Mouse (Mus musculus): ENCODE measurements at regions not wholly inside any gene's neighbourhood (a gene's known extent, or its start where the extent isn't known, plus 50 kb on each side); places are given as distances from the start of the nearest gene placed in this dataset.

DNA sequence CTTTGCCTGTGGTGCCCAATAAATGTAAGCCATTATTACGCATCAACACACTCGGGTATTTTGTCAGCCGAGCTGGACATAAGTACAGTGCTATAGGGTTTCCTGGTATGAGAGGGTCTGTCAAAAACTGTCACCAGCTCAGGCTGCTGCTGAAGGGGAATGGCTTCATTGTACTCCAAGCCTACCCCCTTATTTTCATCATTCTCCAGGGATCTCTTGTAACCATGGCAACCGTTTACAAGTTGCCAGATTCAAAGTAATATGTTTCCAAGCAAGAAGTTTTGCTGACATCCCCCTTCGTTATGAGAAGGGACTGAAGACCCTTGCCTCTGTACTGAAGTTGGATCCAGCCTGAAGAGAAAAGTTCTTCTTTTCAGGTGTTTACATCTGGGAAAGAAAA lies 410.3 kb upstream of the Kdm8 start:
- DNase-seq: no peak

DNA sequence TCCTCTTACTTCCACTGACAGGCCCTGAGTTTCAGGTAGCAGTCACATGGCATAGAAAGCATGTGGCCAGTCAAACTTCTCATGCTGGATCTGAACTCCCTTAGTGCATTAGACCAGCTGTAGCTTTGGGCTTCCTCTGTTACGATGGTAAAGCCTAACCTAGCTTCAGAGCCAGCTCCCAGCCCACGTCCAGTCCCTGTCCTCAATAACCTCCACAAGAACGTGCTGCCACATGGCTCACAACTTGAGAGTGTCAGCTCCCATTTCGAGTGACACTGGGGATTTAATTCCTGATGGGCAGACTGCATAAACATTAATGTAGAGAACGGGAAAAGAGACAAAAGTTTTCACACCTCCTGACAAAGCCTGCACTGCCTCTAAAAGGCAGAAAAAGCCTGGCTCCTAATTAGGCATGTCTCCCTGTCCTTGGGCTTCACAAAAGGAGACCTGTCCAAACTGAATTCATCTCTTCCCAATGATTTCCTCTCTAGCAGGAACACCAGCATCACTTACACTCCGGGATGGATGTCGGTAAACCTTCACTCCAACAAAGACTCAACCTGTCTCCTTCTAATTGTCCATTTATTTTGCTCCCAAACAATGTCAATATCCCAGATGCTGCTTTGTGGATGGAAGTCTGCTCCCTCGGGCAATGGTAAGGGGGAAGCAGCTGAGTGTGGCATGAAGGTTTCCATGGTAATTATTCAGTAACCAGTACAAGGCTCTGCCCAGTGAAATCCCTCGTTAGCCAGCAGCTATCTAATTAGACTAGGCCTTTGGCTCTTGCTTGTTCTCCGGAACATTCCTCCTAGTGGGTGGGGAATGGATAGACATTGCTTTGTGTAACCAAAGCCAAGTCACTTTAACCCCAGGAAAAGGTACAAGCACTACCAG lies 408.1 kb upstream of the Kdm8 start:
- no peak for DNase-seq

DNA sequence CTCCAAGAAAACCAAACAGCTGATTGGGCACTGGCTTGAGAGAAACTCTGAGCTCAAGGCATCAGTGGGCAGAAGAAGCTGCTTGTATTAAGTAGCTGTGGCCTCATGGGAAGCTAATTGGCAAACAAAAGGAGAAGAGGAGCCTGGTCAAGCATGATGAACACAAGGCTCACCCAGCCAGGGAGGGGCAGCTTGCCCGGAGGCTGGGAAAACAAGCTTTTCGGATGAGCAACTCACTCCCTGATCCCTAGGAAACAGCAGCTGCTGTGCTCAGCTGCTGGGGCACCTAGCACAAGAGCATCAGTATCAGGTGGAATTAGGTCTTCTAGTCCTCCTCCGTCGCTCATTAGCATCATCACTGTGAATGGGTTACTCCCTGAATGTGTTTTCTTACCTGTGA lies 405.6 kb upstream of the Kdm8 start:
- no peak for DNase-seq

DNA sequence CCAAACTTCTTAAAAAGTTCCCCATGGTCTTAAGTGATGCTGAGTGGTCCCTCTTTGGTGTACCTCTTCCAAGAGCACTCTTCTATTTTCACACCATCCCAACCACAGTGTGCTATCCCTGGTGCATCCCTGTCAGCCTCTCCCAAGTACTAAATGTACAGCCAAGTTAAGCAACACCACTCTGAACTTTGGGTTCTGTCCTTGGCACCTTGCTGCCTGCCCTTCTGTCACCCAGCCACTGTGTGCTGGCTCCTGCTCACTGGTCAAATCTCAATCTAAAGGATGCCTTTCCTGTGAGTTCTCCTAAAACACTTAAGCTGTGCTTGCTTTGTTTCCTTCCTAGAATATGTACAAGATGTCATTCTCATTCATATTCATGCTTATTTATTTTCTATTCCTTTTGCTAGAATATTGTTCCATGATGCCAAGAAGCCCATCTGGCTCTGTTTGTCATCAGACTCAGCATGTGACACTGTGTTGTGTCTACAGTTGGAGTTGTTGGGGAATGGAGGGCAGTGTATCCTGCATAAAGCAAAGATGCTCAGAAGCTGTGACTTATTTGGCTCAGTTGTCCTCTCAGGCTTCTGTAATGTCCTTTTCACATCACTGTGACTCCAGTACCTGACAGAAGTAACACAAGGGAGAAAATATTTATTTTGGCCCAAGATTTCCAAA lies 388.4 kb upstream of the Kdm8 start:
- DNase-seq: peak; percentile 4

DNA sequence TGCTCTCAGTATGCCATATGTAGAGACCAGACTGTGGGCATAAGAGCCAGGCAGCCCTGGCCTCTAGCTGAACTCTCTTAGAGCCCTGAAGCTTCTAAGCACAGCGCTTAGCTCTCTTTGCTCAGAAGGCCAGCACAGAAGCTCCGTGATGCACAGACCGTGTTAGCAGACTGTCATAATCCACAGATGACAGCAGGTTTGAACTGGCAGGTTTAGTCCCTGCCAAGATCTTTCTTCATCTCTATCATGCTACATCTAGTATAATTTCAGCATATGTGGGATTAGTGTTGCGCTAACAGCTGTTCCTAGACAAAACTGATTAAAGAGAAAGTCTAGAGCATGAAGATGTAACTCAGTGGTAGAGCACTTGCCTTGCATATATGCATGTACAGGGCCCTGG lies 342.0 kb upstream of the Kdm8 start:
- no peak for DNase-seq

DNA sequence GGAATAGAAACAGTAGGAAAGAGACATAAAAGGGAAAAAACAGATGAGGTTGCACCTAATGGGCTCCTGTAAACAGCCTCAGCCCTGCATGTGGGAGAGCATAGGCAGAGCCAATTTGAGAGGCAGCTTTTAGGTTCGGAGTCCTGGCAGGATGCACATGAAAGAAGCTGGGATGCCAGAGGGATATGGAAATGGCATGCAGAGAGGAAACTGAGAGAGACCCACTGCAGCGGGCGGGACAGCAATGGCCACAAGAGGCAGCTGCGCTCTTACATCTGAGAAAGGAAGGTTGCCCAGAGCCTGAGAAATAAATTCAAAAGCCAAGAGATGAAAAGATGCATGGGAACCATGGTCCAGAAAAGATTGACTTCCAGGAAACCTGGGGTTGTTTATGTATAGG lies 340.5 kb upstream of the Kdm8 start:
- no peak for DNase-seq

DNA sequence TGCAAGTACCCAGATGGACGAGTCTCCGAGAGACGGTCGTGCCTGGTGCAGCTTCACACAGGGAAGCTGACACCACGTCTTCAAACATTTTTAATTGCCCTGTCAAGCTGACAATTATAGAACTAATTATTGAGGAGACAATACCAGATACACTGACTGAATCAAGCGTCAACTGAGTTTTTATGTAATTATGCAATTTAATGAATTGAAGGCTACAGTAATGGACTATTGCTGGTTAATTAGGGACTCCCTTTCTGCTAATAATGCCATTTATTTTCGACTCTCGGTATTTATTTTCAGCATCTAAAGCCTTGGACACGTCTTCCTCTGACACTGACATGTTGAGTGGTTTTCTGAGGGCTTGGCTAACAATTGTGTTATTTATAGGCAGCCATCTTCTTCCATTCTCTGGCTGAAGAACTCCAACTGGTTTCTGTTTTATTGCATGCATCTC lies 331.6 kb upstream of the Kdm8 start:
- no peak for DNase-seq

DNA sequence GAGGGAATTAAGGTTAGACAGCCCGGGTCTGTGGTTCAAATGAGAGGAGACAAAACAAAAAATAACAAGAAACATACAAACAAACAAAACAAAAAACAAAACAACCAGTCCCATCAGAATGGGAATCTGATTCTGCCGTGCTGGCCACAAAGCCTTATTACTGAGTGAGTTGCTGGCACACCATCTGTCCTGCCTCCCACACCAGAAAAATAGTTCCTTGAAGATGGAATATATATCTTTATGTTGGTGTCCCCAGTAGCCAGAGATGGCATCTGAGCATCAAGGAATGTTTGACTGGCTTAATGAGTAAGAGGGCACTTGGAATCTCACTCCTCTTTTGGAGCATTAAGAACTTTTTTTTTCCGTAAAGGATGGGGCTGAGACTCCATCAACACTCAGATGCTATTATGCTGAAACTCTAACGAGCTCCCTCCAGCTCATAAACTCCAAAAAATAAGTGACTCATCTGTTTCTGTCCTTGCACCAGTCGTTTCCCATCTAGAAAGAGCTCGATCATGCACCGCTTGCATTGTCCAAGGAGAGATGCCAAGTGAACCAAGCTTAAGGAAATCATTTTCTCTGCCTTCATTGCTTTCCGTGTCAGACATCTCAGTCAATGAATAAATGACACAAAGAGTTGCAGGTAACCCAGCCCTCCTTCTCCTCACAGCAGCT lies 329.0 kb upstream of the Kdm8 start:
- DNase-seq: no peak

DNA sequence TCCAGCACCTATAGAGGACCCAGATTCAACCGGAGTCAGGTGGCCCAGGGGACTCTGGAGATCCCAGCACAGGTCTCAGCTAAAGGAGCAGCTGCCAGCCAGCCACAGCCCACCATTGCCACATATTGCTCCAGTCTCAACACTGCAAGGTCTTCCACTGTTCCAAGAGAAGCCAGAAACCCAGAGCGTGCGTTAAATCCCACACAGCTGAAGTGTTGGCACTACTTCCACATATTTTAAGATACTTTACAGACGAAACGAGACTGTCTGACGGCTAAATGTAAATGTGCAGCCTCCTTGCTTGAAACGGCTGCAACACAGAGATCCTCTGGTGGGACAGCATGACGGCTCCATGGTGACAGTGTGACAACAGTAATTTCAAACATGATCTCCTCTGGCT lies 327.3 kb upstream of the Kdm8 start:
- DNase-seq: no peak

DNA sequence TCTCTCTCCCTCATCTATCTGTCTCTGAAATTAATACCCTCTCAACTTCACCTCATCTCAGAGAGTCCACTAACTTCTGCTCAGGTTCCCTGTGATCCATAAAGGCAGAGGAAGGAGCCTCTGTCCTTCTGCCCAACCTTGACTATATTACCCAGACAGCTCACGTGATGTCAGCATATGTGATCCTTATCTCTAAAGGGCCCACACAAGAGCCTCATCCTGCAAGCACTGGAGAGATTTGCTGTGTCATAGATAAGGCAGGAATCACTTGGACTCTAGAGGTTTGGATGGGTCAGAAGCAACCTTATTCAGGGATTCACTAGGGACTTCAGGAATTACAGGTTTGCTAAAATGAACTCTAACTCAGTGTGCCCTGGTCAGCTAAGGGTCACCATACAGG lies 315.3 kb upstream of the Kdm8 start:
- DNase-seq: no peak

DNA sequence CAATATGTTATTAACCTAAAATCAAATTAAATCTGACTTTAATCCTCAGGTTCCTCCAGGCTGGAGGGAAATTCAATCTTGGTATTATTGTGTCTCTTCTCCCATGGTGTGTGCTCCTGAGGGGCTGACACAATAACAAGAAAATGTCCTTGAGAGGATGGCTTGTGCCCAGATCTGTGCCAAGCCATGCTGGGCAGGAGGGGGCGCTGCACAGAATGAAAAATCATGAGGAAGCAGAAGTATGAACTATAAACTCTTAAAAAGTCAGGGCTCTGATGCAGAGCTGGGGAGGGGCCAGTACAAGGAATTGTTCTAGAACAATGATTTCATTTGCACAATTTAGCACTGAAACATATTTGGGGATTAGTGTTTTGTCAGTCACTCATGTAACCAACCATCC lies 312.5 kb upstream of the Kdm8 start:
- no peak for DNase-seq

DNA sequence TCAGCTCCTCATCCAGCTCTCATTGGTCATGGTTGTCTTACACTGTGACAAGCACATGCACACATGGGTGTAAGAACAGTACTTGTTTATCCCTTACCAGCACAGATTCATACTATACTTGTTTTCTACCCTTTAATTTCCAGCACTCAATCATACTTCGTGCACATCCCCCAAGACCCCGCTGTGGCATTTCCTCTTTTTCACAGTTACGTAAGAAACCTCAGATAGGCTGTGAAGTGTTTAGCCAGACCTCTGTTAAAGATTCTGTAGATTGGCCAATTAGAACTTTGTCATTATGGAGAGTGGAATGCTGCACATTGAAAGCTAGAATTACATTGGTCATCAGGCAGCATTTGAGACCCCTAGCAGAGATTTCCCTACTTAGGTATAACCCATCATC lies 305.9 kb upstream of the Kdm8 start:
- DNase-seq: no peak

DNA sequence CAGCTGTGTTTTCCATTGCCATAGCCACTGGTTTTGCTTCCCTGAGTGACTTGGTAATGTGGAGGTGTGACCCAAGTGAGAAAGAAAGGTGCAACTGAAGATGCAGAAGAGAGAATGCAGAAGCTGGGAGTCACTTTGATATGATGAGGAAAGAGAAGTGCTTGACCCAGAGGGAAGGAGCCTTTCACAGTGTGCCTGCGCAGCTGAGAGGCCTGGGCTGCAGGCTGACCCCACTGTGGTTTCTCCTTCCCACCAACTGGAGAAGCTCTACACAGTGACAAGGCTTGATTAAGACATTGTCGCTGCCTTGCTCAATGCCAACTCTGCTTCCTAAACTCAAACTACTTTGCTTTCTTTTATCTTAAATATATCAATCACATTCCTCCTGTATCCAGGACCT lies 305.3 kb upstream of the Kdm8 start:
- no peak for DNase-seq

DNA sequence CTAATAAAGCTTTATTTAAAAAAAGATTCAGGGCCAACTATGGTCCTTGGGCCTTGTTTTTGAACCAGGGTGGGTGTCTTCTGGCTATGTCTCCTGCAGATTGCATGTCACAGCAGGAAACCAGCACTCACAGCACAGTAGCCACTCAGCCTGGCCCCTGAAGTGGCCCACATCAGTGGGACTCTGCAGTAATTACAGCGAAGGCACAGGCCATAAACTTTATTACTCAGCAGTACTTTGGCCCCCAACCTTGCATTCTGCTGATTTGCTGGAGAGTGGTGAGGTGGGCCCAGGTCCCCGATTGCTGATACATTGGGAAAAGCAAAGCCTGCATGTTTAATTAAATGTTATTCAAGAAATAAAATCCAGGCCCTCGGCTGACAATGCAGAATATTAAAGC lies 303.6 kb upstream of the Kdm8 start:
- no peak for DNase-seq

DNA sequence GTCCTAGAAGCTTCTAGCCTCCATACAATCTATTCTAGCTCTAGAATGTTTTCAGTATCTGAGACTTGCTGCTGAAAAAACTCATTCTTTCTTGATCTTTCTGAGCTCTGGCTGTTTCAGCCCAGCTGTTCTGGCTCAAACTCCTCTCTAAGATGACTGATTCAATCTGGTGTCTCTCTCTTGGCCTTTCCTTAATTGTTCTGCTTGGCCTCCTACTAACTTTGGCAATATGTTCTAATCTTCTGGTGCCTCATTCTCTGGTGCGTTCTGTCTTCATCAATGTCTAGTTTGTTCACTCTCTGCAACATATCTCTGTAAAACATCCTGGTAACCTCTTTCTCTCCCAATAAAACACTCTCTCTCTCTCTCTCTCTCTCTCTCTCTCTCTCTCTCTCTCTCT lies 302.6 kb upstream of the Kdm8 start:
- DNase-seq: no peak

DNA sequence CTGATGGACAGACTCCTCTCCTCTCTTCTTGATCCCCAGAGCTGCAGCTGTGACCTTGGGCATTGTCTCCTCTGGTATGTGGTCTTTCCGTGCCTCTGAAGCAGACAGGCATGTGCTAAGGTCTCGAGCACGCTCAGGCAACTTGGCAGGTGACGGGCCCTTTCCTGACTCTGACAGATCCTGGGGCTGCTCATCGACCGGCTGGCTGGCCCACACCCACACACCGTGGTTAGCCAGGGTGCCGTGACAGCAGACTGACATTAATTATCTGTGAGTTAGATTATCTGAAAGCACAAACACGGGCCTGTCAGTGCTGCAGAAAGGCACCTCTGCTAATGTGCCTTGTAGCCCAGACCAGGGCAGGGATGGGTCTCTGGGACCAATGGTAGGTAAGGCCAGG lies 298.5 kb upstream of the Kdm8 start:
- no peak for DNase-seq

DNA sequence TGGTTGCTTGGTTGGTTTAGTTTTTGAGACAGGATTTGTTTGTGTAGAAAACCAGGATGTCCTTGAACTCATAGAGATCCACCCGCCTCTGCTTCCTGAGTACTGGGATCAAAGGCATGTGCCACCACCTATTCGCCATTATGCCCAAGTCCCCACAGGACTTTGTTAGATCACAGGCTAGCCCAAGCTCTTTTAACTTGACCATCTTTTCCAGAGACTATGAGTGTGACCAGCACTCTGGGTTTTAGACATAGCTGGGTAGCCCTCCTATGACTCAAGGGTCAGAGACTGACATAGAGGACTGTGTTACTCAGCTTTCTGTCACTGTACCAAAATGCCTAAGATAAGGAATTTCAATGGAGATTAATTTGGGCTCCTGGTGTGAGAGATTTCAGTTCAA lies 295.3 kb upstream of the Kdm8 start:
- no peak for DNase-seq

DNA sequence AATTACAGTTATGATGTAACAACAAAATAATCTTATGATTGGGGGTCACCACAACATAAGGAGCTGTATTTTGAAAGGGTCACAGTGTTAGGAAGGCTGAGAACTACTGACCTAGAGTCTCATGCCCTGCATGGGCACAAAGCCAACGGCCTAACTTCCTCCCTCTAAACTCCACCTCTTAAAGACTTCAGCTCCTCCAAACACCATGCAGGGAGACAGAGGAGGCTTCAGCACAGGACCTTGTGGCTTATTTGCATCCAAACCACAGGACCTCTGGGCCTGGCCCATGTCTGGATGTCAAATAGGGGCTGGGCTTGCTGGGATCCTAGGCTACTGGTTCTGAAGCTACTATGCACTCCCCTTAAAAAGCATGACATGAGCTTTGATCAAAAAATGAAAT lies 294.7 kb upstream of the Kdm8 start:
- no peak for DNase-seq

DNA sequence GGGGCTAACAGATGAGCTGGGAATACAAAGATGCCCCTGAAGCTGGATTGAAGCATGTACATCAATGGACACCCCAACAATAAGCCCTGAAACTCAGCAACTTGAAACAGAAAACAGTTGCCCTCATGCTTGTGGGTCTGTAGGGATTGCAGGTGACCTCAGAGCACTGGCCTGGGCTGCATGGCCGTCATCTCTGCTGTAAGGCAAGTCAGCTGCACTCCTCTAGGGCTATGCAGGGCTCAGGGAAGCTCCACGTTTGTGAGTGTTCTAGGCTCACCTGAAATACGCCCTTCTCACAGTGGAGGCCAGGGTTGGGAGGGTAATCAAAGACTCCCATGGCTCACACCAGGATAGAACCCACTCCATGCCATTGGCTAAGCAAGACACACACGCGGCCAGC lies 292.2 kb upstream of the Kdm8 start:
- DNase-seq: no peak

DNA sequence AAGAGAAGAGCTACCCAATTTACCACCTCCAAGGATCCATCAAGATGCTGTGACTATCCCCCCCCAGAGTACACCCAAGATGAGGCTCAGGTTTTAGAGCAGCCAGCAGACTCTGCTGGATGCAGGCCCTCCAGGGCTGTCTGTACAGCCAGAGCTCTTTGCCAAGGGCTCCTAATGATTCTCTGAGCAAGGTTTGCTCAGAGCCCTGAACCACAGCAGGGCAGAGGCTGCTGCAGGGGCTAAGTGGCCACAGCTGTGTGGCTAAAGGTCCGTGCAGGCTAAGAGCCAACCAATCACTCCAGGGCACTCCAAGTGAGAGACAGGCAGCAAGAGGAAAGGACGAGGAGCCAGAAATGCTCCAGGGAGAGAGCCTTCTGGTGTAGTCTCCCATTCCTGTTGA lies 289.2 kb upstream of the Kdm8 start:
- DNase-seq: no peak

DNA sequence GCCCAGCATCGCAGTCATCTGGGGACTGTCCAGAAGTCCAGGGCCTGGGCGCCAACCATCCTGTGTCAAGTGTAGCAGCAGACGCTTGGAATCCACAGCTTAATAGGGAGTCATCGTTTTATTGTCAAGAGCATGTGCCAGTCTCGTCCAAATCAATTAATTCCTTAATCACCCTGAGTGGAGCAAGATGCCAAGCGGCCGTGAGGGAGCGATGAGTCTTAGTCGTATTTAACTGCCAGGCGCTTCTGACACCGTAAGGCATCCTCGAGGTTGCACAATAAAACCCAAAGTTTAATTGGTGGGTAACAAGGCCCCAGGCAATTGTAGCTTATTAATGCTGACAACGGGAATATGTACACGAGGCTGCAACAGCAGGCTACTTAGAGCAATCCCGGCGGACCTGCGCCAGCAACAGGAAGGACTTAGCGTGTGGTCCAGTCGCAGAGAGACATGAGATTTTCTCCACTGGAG lies 277.6 kb upstream of the Kdm8 start:
- DNase-seq: no peak

DNA sequence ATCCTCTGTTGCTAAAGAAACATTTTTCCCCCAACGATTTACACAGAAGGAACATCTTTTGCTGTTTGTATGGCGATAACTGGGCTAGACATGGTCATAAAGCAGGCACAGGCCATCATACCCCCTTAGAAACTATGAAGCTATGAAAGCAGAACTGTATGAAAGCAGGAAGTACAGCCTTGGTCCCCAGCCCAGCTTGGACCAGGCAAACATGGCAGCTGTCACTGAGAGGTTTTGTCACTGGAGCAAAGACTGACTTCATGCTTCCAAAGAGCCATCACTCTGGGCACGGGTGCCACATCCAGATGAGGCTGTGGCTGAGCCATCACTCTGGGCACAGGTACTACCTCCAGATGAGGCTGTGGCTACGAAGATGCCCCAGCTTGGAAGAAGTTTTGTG lies 276.8 kb upstream of the Kdm8 start:
- DNase-seq: no peak

DNA sequence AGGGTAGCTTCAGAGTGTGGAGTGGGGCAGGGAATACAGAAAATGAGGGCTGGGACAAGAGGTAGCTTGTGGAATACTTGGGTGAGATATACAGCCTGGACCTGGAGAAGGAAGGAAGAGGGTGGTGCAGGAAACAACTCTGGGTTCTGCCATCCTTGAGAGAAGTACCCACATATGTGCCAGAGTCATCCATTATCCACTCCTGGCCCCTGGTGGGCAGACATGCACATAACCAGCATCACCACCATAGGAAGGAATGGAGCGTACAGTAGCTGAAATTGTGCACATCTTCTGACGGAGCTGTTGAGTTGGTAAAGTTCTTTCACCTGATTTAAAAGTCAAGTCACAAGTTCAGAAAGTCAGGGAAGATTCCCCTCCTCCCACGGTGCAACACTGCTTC lies 262.9 kb upstream of the Kdm8 start:
- DNase-seq: no peak

DNA sequence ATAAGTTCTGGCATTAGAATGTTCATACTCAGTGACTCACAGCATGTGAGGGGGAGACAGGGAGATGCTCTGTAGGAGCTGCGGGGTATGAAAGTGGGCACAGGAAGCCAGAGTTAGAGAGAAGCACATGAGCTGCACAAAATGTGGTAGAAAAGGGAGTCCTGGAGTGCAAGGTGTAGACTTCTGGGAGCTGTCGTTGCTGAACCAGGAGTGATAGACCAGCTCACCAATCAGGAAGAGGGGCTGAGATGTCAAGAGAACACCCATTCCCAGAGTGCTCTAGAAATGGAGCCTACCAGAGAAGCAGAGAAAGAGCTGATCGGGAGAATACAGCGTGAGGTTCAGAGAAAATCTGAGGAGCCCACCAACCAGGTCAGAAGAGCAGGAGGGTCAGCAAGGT lies 262.2 kb upstream of the Kdm8 start:
- no peak for DNase-seq

All from cerebellum, adult 8-10 months (tissue).